Mouse (Mus musculus): ENCODE measurements around the gene Tcf12. TPM values are rescaled to one million over a fixed set of nuclear protein-coding genes. Genes with fewer than 3 reads are reported as not detected.

Gene Tcf12
- total and polyA plus RNA-seq, 2 experiments from 2014 or later: 37.4 to 122 TPM

GRCm38 (mm10) chr9:72137899-72138298, 26.2 kb upstream of the Tcf12 start:
- H3K4me2 ChIP-seq (ENCODE audit: low read depth, low read length, poor library complexity, severe bottlenecking): no peak overlapping the region
- ATAC-seq (ENCODE audit: low FRiP score) (no peak), DNase-seq (ENCODE audit: low spot score) (no peak)
- no peak overlapping the region for H3K4me3 ChIP-seq (ENCODE audit: low read depth, low read length)
- H3K9me3 ChIP-seq (ENCODE audit: low read length): no peaks in the 10 kb centered on the region
- no peak overlapping the region for H3K27ac ChIP-seq (ENCODE audit: low read depth, low read length)
- no peaks in the 10 kb centered on the region for H3K27me3 ChIP-seq (ENCODE audit: insufficient read depth, low read length)
- H3K4me1 ChIP-seq (ENCODE audit: insufficient read depth, low read length): no peaks in the 10 kb centered on the region; the same call in 1 of the 2 replicates
- H3K9ac ChIP-seq (replicated peaks; ENCODE audit: low read length, poor library complexity, severe bottlenecking): no peak overlapping the region
- no peak for TF ChIP-seq CTCF (IDR thresholded peaks at IDR 0.05)
- no peaks in the 10 kb centered on the region for H3K36me3 ChIP-seq (ENCODE audit: insufficient read depth, low read length)

GRCm38 (mm10) chr9:72133772-72134245, 22.1 kb upstream of the Tcf12 start:
- Histone ChIP-seq H3K36me3 (ENCODE audit: insufficient read depth, low read length) (no peaks in the 10 kb centered on the region), H3K27me3 (ENCODE audit: insufficient read depth, low read length) (no peaks in the 10 kb centered on the region), H3K9me3 (ENCODE audit: low read length) (no peaks in the 10 kb centered on the region), H3K27ac (ENCODE audit: low read depth, low read length) (peak overlapping the region; percentile 76), H3K4me1 (ENCODE audit: insufficient read depth, low read length) (no peaks in the 10 kb centered on the region; the same call in 1 of the 2 replicates), H3K9ac (replicated peaks; ENCODE audit: low read length, poor library complexity, severe bottlenecking) (no peak overlapping the region; the same call in 1 of the 2 replicates), H3K4me2 (ENCODE audit: low read depth, low read length, poor library complexity, severe bottlenecking) (peak overlapping the region; percentile 91), H3K4me3 (ENCODE audit: low read depth, low read length) (peak overlapping the region; percentile 78)
- ATAC-seq (ENCODE audit: low FRiP score): no peak
- DNase-seq (ENCODE audit: low spot score): no peak
- 30% methylated on average over 4 of the region's 4 CpGs for WGBS
- no peak for TF ChIP-seq CTCF (IDR thresholded peaks at IDR 0.05)

DNA sequence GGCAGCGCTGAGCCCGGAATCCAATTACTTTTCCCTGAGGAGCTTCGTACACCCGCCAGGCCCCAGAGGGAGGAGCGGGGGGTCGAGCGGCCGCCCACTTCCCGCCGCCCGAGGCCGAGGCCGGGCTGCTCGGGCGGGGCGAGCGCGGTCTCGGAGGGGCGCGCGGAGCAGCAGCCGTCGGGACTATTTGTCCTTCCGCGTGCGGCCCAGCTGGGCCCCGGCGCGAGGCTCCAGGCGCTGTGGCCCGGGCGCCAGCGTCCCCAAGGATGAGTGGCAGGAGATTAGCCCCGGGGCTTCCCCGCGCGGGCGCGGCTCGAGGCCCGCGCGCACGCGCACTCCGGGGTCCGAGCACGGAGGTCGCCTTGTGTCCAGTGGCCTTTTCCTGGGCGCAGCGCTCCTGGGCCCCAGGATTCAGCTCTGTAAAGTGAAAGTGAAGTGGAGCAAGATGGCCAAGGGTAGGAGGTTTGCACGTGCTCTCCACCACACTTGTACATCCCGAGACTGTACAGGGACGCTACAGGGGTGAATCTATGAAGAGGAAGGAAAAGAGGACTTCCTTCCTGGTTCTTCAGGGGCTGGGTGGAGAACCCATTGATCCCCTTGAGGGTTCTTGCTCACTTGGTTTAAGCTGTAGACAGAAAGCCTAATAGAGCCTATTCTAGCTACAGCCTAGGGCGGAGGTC, 21.6 kb upstream of the Tcf12 start:
- under 1% methylated on average over 40 of the region's 56 CpGs for WGBS
- TF ChIP-seq CTCF (IDR thresholded peaks at IDR 0.05): no peak
- Histone ChIP-seq H3K4me2 (ENCODE audit: low read depth, low read length, poor library complexity, severe bottlenecking) (peak overlapping the region; percentile 91), H3K9me3 (ENCODE audit: low read length) (no peaks in the 10 kb centered on the region), H3K36me3 (ENCODE audit: insufficient read depth, low read length) (no peaks in the 10 kb centered on the region), H3K4me1 (ENCODE audit: insufficient read depth, low read length) (no peaks in the 10 kb centered on the region; the same call in 1 of the 2 replicates), H3K9ac (replicated peaks; ENCODE audit: low read length, poor library complexity, severe bottlenecking) (peak overlapping the region; percentile 73), H3K27me3 (ENCODE audit: insufficient read depth, low read length) (no peaks in the 10 kb centered on the region), H3K27ac (ENCODE audit: low read depth, low read length) (peak overlapping the region; percentile 76), H3K4me3 (ENCODE audit: low read depth, low read length) (peak overlapping the region; percentile 78)
- ATAC-seq (ENCODE audit: low FRiP score) (peak; percentile 88), DNase-seq (ENCODE audit: low spot score) (peak; percentile 91)

- Histone ChIP-seq H3K27ac (ENCODE audit: low read depth, low read length) (peak overlapping the region; percentile 76), H3K9ac (replicated peaks; ENCODE audit: low read length, poor library complexity, severe bottlenecking) (peak overlapping the region; percentile 73), H3K9me3 (ENCODE audit: low read length) (no peaks in the 10 kb centered on the region), H3K4me3 (ENCODE audit: low read depth, low read length) (peak overlapping the region; percentile 78), H3K36me3 (ENCODE audit: insufficient read depth, low read length) (no peaks in the 10 kb centered on the region), H3K27me3 (ENCODE audit: insufficient read depth, low read length) (no peaks in the 10 kb centered on the region), H3K4me1 (ENCODE audit: insufficient read depth, low read length) (no peaks in the 10 kb centered on the region; the same call in 1 of the 2 replicates), H3K4me2 (ENCODE audit: low read depth, low read length, poor library complexity, severe bottlenecking) (peak overlapping the region; percentile 91)
- 0% methylated on average over 29 of the region's 29 CpGs for WGBS
- TF ChIP-seq CTCF (IDR thresholded peaks at IDR 0.05): no peak
- DNase-seq (ENCODE audit: low spot score): no peak
- ATAC-seq (ENCODE audit: low FRiP score): no peak; the same call in 1 of the 2 replicates
Observed at GRCm38 (mm10) chr9:72132728-72133088, 21.0 kb upstream of the Tcf12 start.

GRCm38 (mm10) chr9:72129884-72130283, 18.2 kb upstream of the Tcf12 start:
- no peaks in the 10 kb centered on the region for H3K36me3 ChIP-seq (ENCODE audit: insufficient read depth, low read length)
- H3K4me1 ChIP-seq (ENCODE audit: insufficient read depth, low read length): no peaks in the 10 kb centered on the region; the same call in 1 of the 2 replicates
- no peak overlapping the region for H3K4me3 ChIP-seq (ENCODE audit: low read depth, low read length)
- ATAC-seq (ENCODE audit: low FRiP score) (no peak), DNase-seq (ENCODE audit: low spot score) (no peak)
- TF ChIP-seq CTCF (IDR thresholded peaks at IDR 0.05): no peak
- H3K9ac ChIP-seq (replicated peaks; ENCODE audit: low read length, poor library complexity, severe bottlenecking): no peak overlapping the region
- H3K9me3 ChIP-seq (ENCODE audit: low read length): no peaks in the 10 kb centered on the region
- no peak overlapping the region for H3K27ac ChIP-seq (ENCODE audit: low read depth, low read length)
- H3K27me3 ChIP-seq (ENCODE audit: insufficient read depth, low read length): no peaks in the 10 kb centered on the region
- no peak overlapping the region for H3K4me2 ChIP-seq (ENCODE audit: low read depth, low read length, poor library complexity, severe bottlenecking)
- 91% methylated on average over 4 of the region's 4 CpGs for WGBS

DNA sequence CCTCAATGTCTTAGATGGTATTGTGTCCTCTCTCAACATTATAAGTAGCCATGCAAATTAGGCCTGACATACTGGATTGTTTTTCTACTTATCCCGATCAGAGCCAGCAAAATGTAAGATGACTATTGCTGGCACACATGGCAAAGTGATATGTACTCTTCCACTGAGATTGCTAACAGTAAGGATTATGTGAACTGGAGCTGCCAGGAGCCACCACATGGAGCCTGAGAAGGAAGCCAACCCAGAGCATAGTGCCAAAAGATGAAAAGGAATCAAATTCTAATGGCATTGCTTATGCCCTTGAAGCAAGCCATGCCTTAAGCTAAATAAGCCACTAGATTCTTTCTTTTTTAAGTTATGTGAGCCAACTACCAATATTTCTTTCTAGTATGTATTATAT, 13.8 kb upstream of the Tcf12 start:
- Histone ChIP-seq H3K27me3 (ENCODE audit: insufficient read depth, low read length) (no peaks in the 10 kb centered on the region), H3K4me1 (ENCODE audit: insufficient read depth, low read length) (no peaks in the 10 kb centered on the region), H3K9me3 (ENCODE audit: low read length) (no peaks in the 10 kb centered on the region), H3K9ac (replicated peaks; ENCODE audit: low read length, poor library complexity, severe bottlenecking) (no peak overlapping the region), H3K36me3 (ENCODE audit: insufficient read depth, low read length) (no peaks in the 10 kb centered on the region), H3K4me2 (ENCODE audit: low read depth, low read length, poor library complexity, severe bottlenecking) (no peak overlapping the region), H3K27ac (ENCODE audit: low read depth, low read length) (no peak overlapping the region), H3K4me3 (ENCODE audit: low read depth, low read length) (no peak overlapping the region)
- DNase-seq (ENCODE audit: low spot score) (peak; percentile 8), ATAC-seq (ENCODE audit: low FRiP score) (no peak)
- no peak for TF ChIP-seq CTCF (IDR thresholded peaks at IDR 0.05)
- 77% methylated on average over 1 of the region's 1 CpGs for WGBS

Measured in midbrain, postnatal 0 days (tissue).